Mouse (Mus musculus) forebrain, embryonic 10.5 days (tissue): ENCODE data around the gene Mag. TPM values are rescaled to one million over a fixed set of nuclear protein-coding genes. Genes with fewer than 3 reads are reported as not detected.
A peak's percentile ranks its signal among the peaks of the same experiment; 100 is the strongest.

Experiments used
- DNase-seq: peaks from one replicate; pipeline ENCODE4 v3.0.0-alpha.2; 2017; ENCODE audit warnings: low spot score; ENCODE audit errors: extremely low spot score
- H3K27ac ChIP-seq: fragments of 300-500 bp; sonication (generic); 2 replicates; pipeline ENCODE4 v1.5.1; 2016; ENCODE audit warnings: mild to moderate bottlenecking
- H3K27me3 ChIP-seq: fragments of 300-500 bp; sonication (generic); 2 replicates; pipeline ENCODE4 v1.6.1; 2016; ENCODE audit warnings: mild to moderate bottlenecking; ENCODE audit not compliant: poor library complexity, severe bottlenecking
- H3K36me3 ChIP-seq: fragments of 300-500 bp; sonication (generic); replicated peaks from 2 replicates; pipeline ENCODE4 v1.6.1; 2016; ENCODE audit warnings: mild to moderate bottlenecking, moderate library complexity
- H3K4me1 ChIP-seq: fragments of 300-500 bp; sonication (generic); 2 replicates; pipeline ENCODE4 v1.6.1; 2016
- H3K4me3 ChIP-seq: fragments of 300-500 bp; sonication (generic); 2 replicates; pipeline ENCODE4 v1.5.1; 2016; ENCODE audit warnings: mild to moderate bottlenecking, moderate library complexity
- H3K9me3 ChIP-seq: fragments of 300-500 bp; sonication (generic); 2 replicates; pipeline ENCODE4 v1.6.1; 2016; ENCODE audit warnings: mild to moderate bottlenecking, moderate library complexity
- WGBS: fragments of 180-500 bp; shearing (Covaris S2); methylation state at CpG from one replicate; pipeline ENCODE4 v1.1.7; 2016; 5-methylcytosine and 5-hydroxymethylcytosine counted together
- polyA plus RNA-seq: library from polyadenylated mRNA; unstranded; fragments of >200 nt; fragmentation: Nextera tagmentation; extraction: Ambion mirVana; gene quantifications from 2 replicates; pipeline ENCODE4 v1.2.1, GENCODE M21; 2016

Gene Mag
- polyA plus RNA-seq, 1 experiment from 2014 or later = 0.35 TPM

- H3K4me1 ChIP-seq = no peaks in the 10 kb centered on the region
- 81% methylated on average over 4 of the region's 4 CpGs for WGBS
- no peak overlapping the region for H3K4me3 ChIP-seq
- H3K36me3 ChIP-seq = no peaks in the 10 kb centered on the region
- H3K27ac ChIP-seq = no peak overlapping the region
- H3K27me3 ChIP-seq = no peaks in the 10 kb centered on the region
- no peak for DNase-seq
- H3K9me3 ChIP-seq = peaks cover 5% of the 10 kb centered on the region; the same call in 1 of the 2 replicates
These were observed 27.8 kb downstream of the Mag start for GRCm38 (mm10) chr7:30886852-30887251.

GRCm38 (mm10) chr7:30884047-30884446 lies 30.6 kb downstream of the Mag start:
- Histone ChIP-seq H3K36me3 (no peaks in the 10 kb centered on the region), H3K27ac (no peak overlapping the region), H3K4me1 (no peaks in the 10 kb centered on the region), H3K4me3 (no peak overlapping the region), H3K27me3 (no peaks in the 10 kb centered on the region), H3K9me3 (peaks cover 5% of the 10 kb centered on the region; the same call in 1 of the 2 replicates)
- no peak for DNase-seq

GRCm38 (mm10) chr7:30881367-30881766 lies 33.3 kb downstream of the Mag start:
- no peaks in the 10 kb centered on the region for H3K4me1 ChIP-seq
- no peaks in the 10 kb centered on the region for H3K36me3 ChIP-seq
- no peaks in the 10 kb centered on the region for H3K27me3 ChIP-seq
- DNase-seq = no peak
- no peak overlapping the region for H3K4me3 ChIP-seq
- H3K27ac ChIP-seq = no peak overlapping the region
- peaks cover 5% of the 10 kb centered on the region; the same call in 1 of the 2 replicates for H3K9me3 ChIP-seq
- 91% methylated on average over 3 of the region's 3 CpGs for WGBS

GRCm38 (mm10) chr7:30880176-30880575 lies 34.5 kb downstream of the Mag start, which contains the start of gene Cd22:
Cd22 (minus strand) TSS chr7:30880342.
- WGBS = 75% methylated on average over 7 of the region's 7 CpGs
- H3K27ac ChIP-seq = no peak within 1 kb of the TSS
- H3K36me3 ChIP-seq = no peaks in the 10 kb centered on the region
- H3K9me3 ChIP-seq = peaks cover 5% of the 10 kb centered on the region; the same call in 1 of the 2 replicates
- no peak within 1 kb of the TSS for H3K4me3 ChIP-seq
- H3K4me1 ChIP-seq = no peaks in the 10 kb centered on the region
- DNase-seq = no peak
- no peaks in the 10 kb centered on the region for H3K27me3 ChIP-seq

- WGBS = 85% methylated on average over 6 of the region's 6 CpGs
- no peak overlapping the region for H3K27ac ChIP-seq
- DNase-seq = no peak
- peaks cover under 1% of the 10 kb centered on the region; the same call in 1 of the 2 replicates for H3K27me3 ChIP-seq
- H3K9me3 ChIP-seq = peaks cover 5% of the 10 kb centered on the region; the same call in 1 of the 2 replicates
- no peaks in the 10 kb centered on the region for H3K4me1 ChIP-seq
- no peak overlapping the region for H3K4me3 ChIP-seq
- H3K36me3 ChIP-seq = no peaks in the 10 kb centered on the region
These were observed 35.7 kb downstream of the Mag start for GRCm38 (mm10) chr7:30878950-30879349.

GRCm38 (mm10) chr7:30873083-30873482 lies 41.6 kb downstream of the Mag start:
- Histone ChIP-seq H3K27ac (no peak overlapping the region), H3K4me3 (peak overlapping the region; percentile 25; the same call in 1 of the 2 replicates), H3K27me3 (peaks cover 9% of the 10 kb centered on the region), H3K4me1 (0 out of 2 replicates have a peak, but pooled peaks cover 3% of the 10 kb centered on the region), H3K36me3 (no peaks in the 10 kb centered on the region), H3K9me3 (no peaks in the 10 kb centered on the region)
- WGBS = 29% methylated on average over 15 of the region's 15 CpGs
- peak; percentile 56 for DNase-seq

GRCm38 (mm10) chr7:30863386-30863785 lies 51.3 kb downstream of the Mag start:
- H3K27ac ChIP-seq = no peak overlapping the region
- WGBS = 80% methylated on average over 8 of the region's 8 CpGs
- no peak for DNase-seq
- H3K4me3 ChIP-seq = no peak overlapping the region
- no peaks in the 10 kb centered on the region for H3K36me3 ChIP-seq
- H3K4me1 ChIP-seq = peaks cover 15% of the 10 kb centered on the region
- H3K9me3 ChIP-seq = no peaks in the 10 kb centered on the region
- no peaks in the 10 kb centered on the region for H3K27me3 ChIP-seq

GRCm38 (mm10) chr7:30861464-30861863 lies 53.2 kb downstream of the Mag start, which contains the start of gene Ffar1:
Ffar1 (minus strand) TSS chr7:30861564.
- Histone ChIP-seq H3K27me3 (no peaks in the 10 kb centered on the region), H3K4me1 (peaks cover 12% of the 10 kb centered on the region; the same call in 1 of the 2 replicates), H3K36me3 (no peaks in the 10 kb centered on the region), H3K27ac (no peak within 1 kb of the TSS), H3K4me3 (no peak within 1 kb of the TSS), H3K9me3 (no peaks in the 10 kb centered on the region)
- 88% methylated on average over 12 of the region's 12 CpGs for WGBS
- no peak for DNase-seq

GRCm38 (mm10) chr7:30859635-30860402 lies 54.9 kb downstream of the Mag start:
- H3K9me3 ChIP-seq = no peaks in the 10 kb centered on the region
- no peaks in the 10 kb centered on the region for H3K27me3 ChIP-seq
- DNase-seq = peak; percentile 74
- H3K36me3 ChIP-seq = no peaks in the 10 kb centered on the region
- WGBS = 9% methylated on average over 14 of the region's 16 CpGs
- peaks cover 12% of the 10 kb centered on the region; the same call in 1 of the 2 replicates for H3K4me1 ChIP-seq
- peak overlapping the region; percentile 54; the same call in 1 of the 2 replicates for H3K27ac ChIP-seq
- peak overlapping the region; percentile 41 for H3K4me3 ChIP-seq

GRCm38 (mm10) chr7:30859290-30859634 lies 55.4 kb downstream of the Mag start:
- H3K36me3 ChIP-seq = no peaks in the 10 kb centered on the region
- no peak overlapping the region for H3K27ac ChIP-seq
- peak; percentile 67 for DNase-seq
- no peak overlapping the region for H3K4me3 ChIP-seq
- H3K4me1 ChIP-seq = peaks cover 12% of the 10 kb centered on the region; the same call in 1 of the 2 replicates
- H3K27me3 ChIP-seq = no peaks in the 10 kb centered on the region
- H3K9me3 ChIP-seq = no peaks in the 10 kb centered on the region

- H3K4me3 ChIP-seq = no peak overlapping the region
- H3K27ac ChIP-seq = no peak overlapping the region
- H3K9me3 ChIP-seq = no peaks in the 10 kb centered on the region
- H3K27me3 ChIP-seq = no peaks in the 10 kb centered on the region
- H3K4me1 ChIP-seq = peaks cover 10% of the 10 kb centered on the region; the same call in 1 of the 2 replicates
- no peaks in the 10 kb centered on the region for H3K36me3 ChIP-seq
- 86% methylated on average over 1 of the region's 1 CpGs for WGBS
- DNase-seq = no peak
These were observed 56.9 kb downstream of the Mag start for GRCm38 (mm10) chr7:30857746-30858145.

GRCm38 (mm10) chr7:30856078-30856477 lies 58.6 kb downstream of the Mag start, which contains the start of gene Ffar3:
Ffar3 (minus strand) TSS chr7:30856178.
- no peaks in the 10 kb centered on the region for H3K27me3 ChIP-seq
- no peaks in the 10 kb centered on the region for H3K9me3 ChIP-seq
- no peak within 1 kb of the TSS for H3K27ac ChIP-seq
- 87% methylated on average over 6 of the region's 6 CpGs for WGBS
- no peak within 1 kb of the TSS for H3K4me3 ChIP-seq
- H3K36me3 ChIP-seq = no peaks in the 10 kb centered on the region
- peaks cover 10% of the 10 kb centered on the region; the same call in 1 of the 2 replicates for H3K4me1 ChIP-seq
- no peak for DNase-seq

- Histone ChIP-seq H3K4me3 (no peak overlapping the region), H3K36me3 (no peaks in the 10 kb centered on the region), H3K27me3 (no peaks in the 10 kb centered on the region), H3K27ac (no peak overlapping the region), H3K4me1 (no peaks in the 10 kb centered on the region), H3K9me3 (no peaks in the 10 kb centered on the region)
- no peak for DNase-seq
- WGBS = 84% methylated on average over 1 of the region's 1 CpGs
These were observed 63.3 kb downstream of the Mag start for GRCm38 (mm10) chr7:30851421-30851820.
